Mouse (Mus musculus): ENCODE results near the gene Elfn1. TPM values are rescaled to one million over a fixed set of nuclear protein-coding genes. Genes with fewer than 3 reads are reported as not detected.

Elfn1 gene
- polyA plus RNA-seq, 1 experiment from 2014 or later, result 2.6 TPM

DNA sequence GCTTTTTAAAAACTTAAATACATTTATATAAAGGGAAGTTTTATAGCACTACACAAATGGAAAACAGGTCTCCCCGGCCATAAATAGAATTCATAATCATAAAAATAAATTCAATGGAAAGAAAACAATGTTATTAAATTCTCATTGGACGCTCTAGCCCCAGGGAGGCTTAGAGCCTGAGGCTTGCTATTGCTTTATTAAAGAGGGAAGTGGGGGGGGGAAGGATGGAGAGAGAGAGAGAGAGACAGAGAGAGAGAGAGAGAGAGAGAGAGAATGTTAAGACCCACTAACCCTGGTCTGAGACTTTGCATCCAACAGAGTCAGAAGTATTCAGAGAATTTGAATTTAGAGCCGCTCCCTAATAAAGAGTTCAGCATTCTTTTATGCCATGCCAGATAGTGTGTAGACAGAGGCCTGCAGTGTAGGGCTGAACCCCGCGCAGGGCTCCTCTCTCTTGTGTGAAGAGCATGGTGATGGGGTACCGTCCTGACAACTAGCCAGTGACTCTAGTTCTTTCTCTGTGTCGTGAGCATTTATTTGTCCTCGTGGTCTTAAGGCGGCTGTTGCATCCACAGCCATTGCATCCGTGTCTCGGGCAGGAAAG lies 42.3 kb downstream of the Elfn1 start:
- no peaks in the 10 kb centered on the region for H3K9me3 ChIP-seq
- WGBS, result 70% methylated on average over 11 of the region's 11 CpGs
- no peak for DNase-seq (ENCODE audit: low spot score)
- no peaks in the 10 kb centered on the region for H3K27me3 ChIP-seq (ENCODE audit: insufficient read depth, poor library complexity, severe bottlenecking)
- no peaks in the 10 kb centered on the region for H3K36me3 ChIP-seq
- H3K4me3 ChIP-seq, result no peak overlapping the region
- peak overlapping the region; percentile 71 for H3K27ac ChIP-seq
- H3K4me1 ChIP-seq (replicated peaks), result peaks cover 38% of the 10 kb centered on the region

- 75% methylated on average over 10 of the region's 10 CpGs for WGBS
- H3K4me3 ChIP-seq, result no peak overlapping the region
- no peaks in the 10 kb centered on the region for H3K36me3 ChIP-seq
- DNase-seq (ENCODE audit: low spot score), result no peak
- H3K27me3 ChIP-seq (ENCODE audit: insufficient read depth, poor library complexity, severe bottlenecking), result no peaks in the 10 kb centered on the region
- H3K9me3 ChIP-seq, result no peaks in the 10 kb centered on the region
- peaks cover 23% of the 10 kb centered on the region for H3K4me1 ChIP-seq (replicated peaks)
- H3K27ac ChIP-seq, result no peak overlapping the region
Measured at GRCm38 (mm10) chr5:139956859-139957258, 49.1 kb downstream of the Elfn1 start.

DNA sequence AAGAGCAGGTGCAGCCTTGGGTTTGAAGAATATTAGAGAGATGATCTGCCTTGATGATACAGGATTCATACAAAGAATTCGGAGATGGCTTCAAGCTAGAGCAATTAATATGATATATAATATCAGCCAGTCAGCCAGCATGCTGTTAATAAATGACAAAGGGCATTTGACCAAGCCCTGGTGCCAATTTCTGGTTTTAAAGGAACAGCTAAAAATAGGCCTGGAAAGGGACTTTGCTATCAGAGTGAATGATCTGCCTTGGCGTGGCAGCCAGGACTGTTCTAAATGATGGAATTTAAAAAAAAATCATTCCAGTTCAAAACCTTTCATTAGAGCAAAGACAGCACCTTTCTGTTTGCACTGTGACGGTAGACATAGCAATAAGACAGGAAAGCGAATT lies 52.0 kb downstream of the Elfn1 start:
- no peaks in the 10 kb centered on the region for H3K27me3 ChIP-seq (ENCODE audit: insufficient read depth, poor library complexity, severe bottlenecking)
- no peaks in the 10 kb centered on the region for H3K9me3 ChIP-seq
- H3K36me3 ChIP-seq, result no peaks in the 10 kb centered on the region
- H3K27ac ChIP-seq, result no peak overlapping the region
- WGBS, result 91% methylated on average over 4 of the region's 4 CpGs
- H3K4me1 ChIP-seq (replicated peaks), result peaks cover 26% of the 10 kb centered on the region
- H3K4me3 ChIP-seq, result no peak overlapping the region
- no peak for DNase-seq (ENCODE audit: low spot score)

GRCm38 (mm10) chr5:139964391-139964790 lies 56.6 kb downstream of the Elfn1 start:
- 70% methylated on average over 5 of the region's 5 CpGs for WGBS
- H3K36me3 ChIP-seq, result no peaks in the 10 kb centered on the region
- 0 out of 2 replicates have a peak, but pooled peaks cover 2% of the 10 kb centered on the region for H3K27me3 ChIP-seq (ENCODE audit: insufficient read depth, poor library complexity, severe bottlenecking)
- peaks cover 10% of the 10 kb centered on the region for H3K4me1 ChIP-seq (replicated peaks)
- DNase-seq (ENCODE audit: low spot score), result no peak
- no peaks in the 10 kb centered on the region for H3K9me3 ChIP-seq
- H3K4me3 ChIP-seq, result no peak overlapping the region
- H3K27ac ChIP-seq, result no peak overlapping the region

DNA sequence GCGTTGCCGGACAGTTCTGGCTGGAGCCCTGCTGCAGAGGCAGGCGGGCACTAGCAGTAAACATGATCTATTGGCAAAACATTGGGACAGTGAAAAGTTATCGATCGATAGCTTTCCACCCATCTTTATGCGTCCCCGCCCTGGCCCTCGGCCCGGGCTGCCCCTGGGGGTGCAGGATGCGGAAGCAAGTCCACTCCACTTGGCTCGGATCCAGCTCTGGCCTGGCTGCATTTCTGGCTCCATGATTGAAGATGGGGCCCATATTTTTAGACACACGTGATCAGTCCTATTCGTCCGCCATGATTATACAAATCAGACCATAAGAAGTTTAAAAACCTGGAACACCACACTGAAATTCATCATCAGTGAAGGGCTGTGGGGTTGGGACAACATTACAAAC lies 57.9 kb downstream of the Elfn1 start:
- DNase-seq (ENCODE audit: low spot score), result no peak
- WGBS, result 90% methylated on average over 14 of the region's 14 CpGs
- Histone ChIP-seq H3K4me3 (no peak overlapping the region), H3K27me3 (ENCODE audit: insufficient read depth, poor library complexity, severe bottlenecking) (0 out of 2 replicates have a peak, but pooled peaks cover 2% of the 10 kb centered on the region), H3K27ac (no peak overlapping the region), H3K9me3 (no peaks in the 10 kb centered on the region), H3K36me3 (no peaks in the 10 kb centered on the region), H3K4me1 (replicated peaks) (peaks cover 10% of the 10 kb centered on the region)

DNA sequence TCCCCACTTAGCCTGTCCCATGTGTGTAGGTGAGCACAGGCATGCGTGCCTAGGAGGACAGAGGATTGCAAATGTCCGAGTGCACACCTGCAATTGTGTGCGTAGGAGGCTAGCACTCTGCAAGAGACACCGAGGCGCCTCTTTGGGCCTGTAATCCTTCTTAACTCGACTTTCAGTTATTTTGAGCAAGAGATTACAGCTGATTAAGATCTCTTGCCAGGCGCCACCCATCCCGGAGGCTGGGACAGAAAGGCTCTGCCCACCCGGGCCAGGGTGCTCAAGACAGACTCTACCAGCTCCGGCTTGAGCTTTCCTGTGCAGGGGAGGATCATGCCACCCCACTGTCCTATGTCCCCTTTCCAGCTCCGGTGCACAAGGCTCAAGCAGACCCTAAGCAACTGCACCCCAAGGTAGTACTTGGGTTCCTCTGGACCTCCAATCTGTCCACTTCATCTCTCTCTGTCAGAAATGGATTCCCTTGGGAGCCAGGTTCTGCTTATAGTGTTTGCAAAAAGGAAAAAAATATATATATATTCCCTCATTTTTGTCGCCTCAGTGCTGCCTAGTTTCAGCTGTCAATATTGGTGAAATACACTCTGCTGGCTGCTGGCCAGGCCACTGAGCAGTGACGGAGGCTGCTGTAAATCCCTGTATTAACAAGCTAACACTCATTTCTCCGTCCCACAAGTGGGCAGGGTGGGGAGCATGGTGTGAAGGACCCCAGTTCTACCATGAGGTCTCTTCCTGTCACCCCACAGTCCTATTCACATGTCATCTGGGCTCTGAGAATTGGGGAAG lies 61.6 kb downstream of the Elfn1 start:
- Histone ChIP-seq H3K9me3 (no peaks in the 10 kb centered on the region), H3K36me3 (no peaks in the 10 kb centered on the region), H3K4me3 (no peak overlapping the region), H3K27me3 (ENCODE audit: insufficient read depth, poor library complexity, severe bottlenecking) (peaks cover 19% of the 10 kb centered on the region), H3K4me1 (replicated peaks) (peaks cover 9% of the 10 kb centered on the region), H3K27ac (no peak overlapping the region)
- 87% methylated on average over 14 of the region's 14 CpGs for WGBS
- no peak for DNase-seq (ENCODE audit: low spot score)

- H3K9me3 ChIP-seq, result no peaks in the 10 kb centered on the region
- H3K4me3 ChIP-seq, result no peak overlapping the region
- peak; percentile 27 for DNase-seq (ENCODE audit: low spot score)
- H3K36me3 ChIP-seq, result no peaks in the 10 kb centered on the region
- H3K27ac ChIP-seq, result peak overlapping the region; percentile 1; the same call in 1 of the 2 replicates
- WGBS, result 76% methylated on average over 12 of the region's 12 CpGs
- peaks cover 19% of the 10 kb centered on the region for H3K27me3 ChIP-seq (ENCODE audit: insufficient read depth, poor library complexity, severe bottlenecking)
- peaks cover 4% of the 10 kb centered on the region; the same call in 1 of the 2 replicates for H3K4me1 ChIP-seq (replicated peaks)
Measured at GRCm38 (mm10) chr5:139970186-139970631, 62.5 kb downstream of the Elfn1 start.

GRCm38 (mm10) chr5:139976584-139976983 lies 68.8 kb downstream of the Elfn1 start:
- Histone ChIP-seq H3K4me3 (no peak overlapping the region), H3K4me1 (replicated peaks) (peaks cover 23% of the 10 kb centered on the region), H3K27me3 (ENCODE audit: insufficient read depth, poor library complexity, severe bottlenecking) (peaks cover 17% of the 10 kb centered on the region), H3K36me3 (no peaks in the 10 kb centered on the region), H3K27ac (no peak overlapping the region), H3K9me3 (no peaks in the 10 kb centered on the region)
- DNase-seq (ENCODE audit: low spot score), result no peak
- 83% methylated on average over 4 of the region's 4 CpGs for WGBS

DNA sequence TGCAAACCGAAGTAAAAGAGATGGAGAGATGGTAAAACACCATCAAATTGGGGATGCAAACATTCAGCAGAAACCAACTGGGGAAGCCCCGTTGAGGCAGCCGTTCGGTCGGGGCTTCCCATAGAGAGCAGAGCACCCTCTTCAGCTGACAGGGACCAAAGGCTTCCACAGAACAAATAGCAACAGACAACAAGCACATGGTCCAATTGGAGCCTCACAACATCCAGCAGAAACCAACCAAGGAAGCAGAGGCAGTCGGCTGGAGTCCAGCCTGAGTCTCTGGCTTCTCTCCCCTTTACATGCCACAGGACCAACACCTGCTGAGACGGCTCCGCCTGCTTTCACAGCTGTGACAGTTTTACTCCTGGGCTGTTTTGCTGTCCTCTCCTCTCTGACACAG lies 69.7 kb downstream of the Elfn1 start:
- WGBS, result 44% methylated on average over 8 of the region's 8 CpGs
- no peaks in the 10 kb centered on the region for H3K9me3 ChIP-seq
- H3K27me3 ChIP-seq (ENCODE audit: insufficient read depth, poor library complexity, severe bottlenecking), result peaks cover 12% of the 10 kb centered on the region
- H3K36me3 ChIP-seq, result no peaks in the 10 kb centered on the region
- H3K4me3 ChIP-seq, result no peak overlapping the region
- peaks cover 23% of the 10 kb centered on the region for H3K4me1 ChIP-seq (replicated peaks)
- no peak for DNase-seq (ENCODE audit: low spot score)
- no peak overlapping the region for H3K27ac ChIP-seq

- 9% methylated on average over 13 of the region's 13 CpGs for WGBS
- H3K36me3 ChIP-seq, result no peaks in the 10 kb centered on the region
- H3K9me3 ChIP-seq, result no peaks in the 10 kb centered on the region
- peaks cover under 1% of the 10 kb centered on the region; the same call in 1 of the 2 replicates for H3K27me3 ChIP-seq (ENCODE audit: insufficient read depth, poor library complexity, severe bottlenecking)
- H3K27ac ChIP-seq, result no peak overlapping the region
- no peak overlapping the region for H3K4me3 ChIP-seq
- peaks cover 23% of the 10 kb centered on the region for H3K4me1 ChIP-seq (replicated peaks)
- peak; percentile 34 for DNase-seq (ENCODE audit: low spot score)
Measured at GRCm38 (mm10) chr5:139978525-139979276, 71.0 kb downstream of the Elfn1 start.

DNA sequence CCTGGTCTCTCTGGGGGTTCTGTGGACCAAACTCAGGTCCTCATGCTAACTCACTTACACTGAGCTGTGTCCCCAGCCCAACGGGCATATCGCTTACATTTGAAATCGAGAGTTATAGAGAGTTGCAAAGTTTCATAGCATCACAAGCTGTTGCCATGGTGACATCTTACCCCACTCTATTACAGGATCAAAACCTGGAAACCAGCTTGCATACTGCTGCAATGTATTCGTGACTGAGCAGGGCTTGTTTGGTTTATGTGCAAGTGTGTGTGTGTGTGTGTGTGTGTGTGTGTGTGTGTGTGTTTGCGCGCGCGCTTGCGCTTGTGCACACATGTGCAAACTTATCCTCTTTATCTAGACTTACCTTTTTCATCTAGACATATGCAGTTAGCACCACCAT lies 71.6 kb downstream of the Elfn1 start:
- 83% methylated on average over 9 of the region's 9 CpGs for WGBS
- peaks cover 23% of the 10 kb centered on the region for H3K4me1 ChIP-seq (replicated peaks)
- H3K27ac ChIP-seq, result no peak overlapping the region
- H3K36me3 ChIP-seq, result no peaks in the 10 kb centered on the region
- H3K27me3 ChIP-seq (ENCODE audit: insufficient read depth, poor library complexity, severe bottlenecking), result no peaks in the 10 kb centered on the region
- DNase-seq (ENCODE audit: low spot score), result no peak
- H3K4me3 ChIP-seq, result no peak overlapping the region
- H3K9me3 ChIP-seq, result no peaks in the 10 kb centered on the region

- H3K4me1 ChIP-seq (replicated peaks), result peaks cover 23% of the 10 kb centered on the region
- no peak overlapping the region for H3K4me3 ChIP-seq
- no peaks in the 10 kb centered on the region for H3K36me3 ChIP-seq
- no peaks in the 10 kb centered on the region for H3K9me3 ChIP-seq
- H3K27ac ChIP-seq, result no peak overlapping the region
- H3K27me3 ChIP-seq (ENCODE audit: insufficient read depth, poor library complexity, severe bottlenecking), result no peaks in the 10 kb centered on the region; the same call in 1 of the 2 replicates
- no peak for DNase-seq (ENCODE audit: low spot score)
- WGBS, result 79% methylated on average over 1 of the region's 1 CpGs
Measured at GRCm38 (mm10) chr5:139981976-139982375, 74.2 kb downstream of the Elfn1 start.

Measured in hindbrain, embryonic 10.5 days (tissue).